Mouse (Mus musculus) G1E (cell line): Measurements from ENCODE around the gene Hrh1. TPM values are rescaled to one million over a fixed set of nuclear protein-coding genes. Genes with fewer than 3 reads are reported as not detected.

Source experiments
- ATAC-seq: 2 replicates; pipeline ENCODE4 v1.8.0; 2016; ENCODE audit warnings: mild to moderate bottlenecking; ENCODE audit not compliant: insufficient number of reproducible peaks, poor library complexity, low FRiP score, severe bottlenecking; ENCODE audit errors: extremely low read depth
- DNase-seq: peaks from one replicate; pipeline ENCODE4 v3.0.0; 2012; ENCODE audit warnings: low spot score
- H3K27me3 ChIP-seq: 2 replicates; pipeline ENCODE4 v1.6.1; 2012; ENCODE audit warnings: mild to moderate bottlenecking, low read length, inconsistent platforms; ENCODE audit not compliant: insufficient read depth
- H3K36me3 ChIP-seq: replicated peaks from 2 replicates; pipeline ENCODE3; 2012; ENCODE audit warnings: mild to moderate bottlenecking, inconsistent platforms
- H3K4me1 ChIP-seq: 2 replicates; pipeline ENCODE4 v1.6.1; 2012; ENCODE audit warnings: low read depth, low read length, inconsistent platforms, mixed read lengths; ENCODE audit not compliant: insufficient read depth
- H3K4me3 ChIP-seq: 2 replicates; pipeline ENCODE4 v1.5.1; 2012; ENCODE audit warnings: low read depth, mild to moderate bottlenecking, inconsistent platforms, low read length, moderate library complexity, mixed read lengths
- H3K9me3 ChIP-seq: replicated peaks from 2 replicates; pipeline ENCODE4 v1.6.1; 2012; ENCODE audit warnings: inconsistent platforms
- CTCF ChIP-seq: IDR thresholded peaks from 2 replicates; pipeline ENCODE4 v1.5.1; 2012; ENCODE audit warnings: low read depth, low read length, inconsistent platforms, mixed read lengths
- GATA1 ChIP-seq: IDR thresholded peaks from 2 replicates; pipeline ENCODE4 v1.6.1; 2012; ENCODE audit warnings: borderline replicate concordance, low read length, inconsistent platforms, mixed read lengths
- GATA2 ChIP-seq: IDR thresholded peaks from 2 replicates; pipeline ENCODE4 v1.6.1; 2012; ENCODE audit warnings: low read depth, low read length, inconsistent platforms, borderline replicate concordance
- POLR2AphosphoS5 ChIP-seq: IDR thresholded peaks from 2 replicates; pipeline ENCODE4 v1.6.1; 2012; ENCODE audit warnings: low read depth, low read length, inconsistent platforms; ENCODE audit not compliant: insufficient replicate concordance
- TAL1 ChIP-seq: conservative IDR thresholded peaks from 2 replicates; pipeline ENCODE4 v1.6.1; 2012; ENCODE audit warnings: low read depth, low read length, inconsistent platforms, mixed read lengths
- polyA plus RNA-seq: library from polyadenylated mRNA; stranded (reverse); fragments of >175 nt; gene quantifications from 2 replicates; pipeline ENCODE4 v1.2.3, GENCODE M21; 2012
- total RNA-seq, 2 experiments: library from RNA; stranded (forward) in 1 of 2; stranded (reverse) in 1 of 2; fragments of 200-1000 nt in 1 of 2; fragments of >200 nt in 1 of 2; fragmentation: Nextera tagmentation in 1 of 2; gene quantifications; 2 replicates each; pipeline ENCODE4 v1.2.3; 2014 to 2017

The Hrh1 gene
- total and polyA plus RNA-seq, 3 experiments = 0.11 TPM; not detected in 2

- ATAC-seq = no peak
- H3K36me3 ChIP-seq = no peaks in the 10 kb centered on the region
- no peak overlapping the region for H3K4me3 ChIP-seq
- no peaks in the 10 kb centered on the region for H3K27me3 ChIP-seq
- H3K4me1 ChIP-seq = no peaks in the 10 kb centered on the region
- H3K9me3 ChIP-seq = peaks cover 88% of the 10 kb centered on the region
- DNase-seq = no peak
- no peak for TF ChIP-seq TAL1
- TF ChIP-seq POLR2AphosphoS5 = no peak
- TF ChIP-seq CTCF = no peak
- TF ChIP-seq GATA2 = no peak
- TF ChIP-seq GATA1 = no peak
These were observed 7.6 kb upstream of the Hrh1 start for GRCm38 (mm10) chr6:114390129-114390528.

- H3K4me1 ChIP-seq = no peaks in the 10 kb centered on the region
- peaks cover 92% of the 10 kb centered on the region for H3K9me3 ChIP-seq
- no peak for DNase-seq
- H3K27me3 ChIP-seq = no peaks in the 10 kb centered on the region
- no peak overlapping the region for H3K4me3 ChIP-seq
- no peaks in the 10 kb centered on the region for H3K36me3 ChIP-seq
- ATAC-seq = no peak
- TF ChIP-seq TAL1 (no peak), POLR2AphosphoS5 (no peak), CTCF (no peak), GATA2 (no peak), GATA1 (no peak)
These were observed 2.8 kb upstream of the Hrh1 start for GRCm38 (mm10) chr6:114394982-114395381.

- no peaks in the 10 kb centered on the region for H3K36me3 ChIP-seq
- TF ChIP-seq CTCF (no peak), TAL1 (no peak)
- no peaks in the 10 kb centered on the region for H3K27me3 ChIP-seq
- no peak for DNase-seq
- no peaks in the 10 kb centered on the region for H3K4me1 ChIP-seq
- H3K4me3 ChIP-seq = no peak overlapping the region
- H3K9me3 ChIP-seq = peaks cover 93% of the 10 kb centered on the region
- ATAC-seq = no peak
These were observed 1.1 kb upstream of the Hrh1 start for GRCm38 (mm10) chr6:114396605-114397004.

- TF ChIP-seq POLR2AphosphoS5 (no peak), TAL1 (no peak)
- DNase-seq (no peak), ATAC-seq (no peak)
- Histone ChIP-seq H3K36me3 (no peaks in the 10 kb centered on the region), H3K4me1 (no peaks in the 10 kb centered on the region), H3K9me3 (peaks cover 92% of the 10 kb centered on the region), H3K4me3 (no peak overlapping the region), H3K27me3 (no peaks in the 10 kb centered on the region)
These were observed 456 bp upstream of the Hrh1 start for GRCm38 (mm10) chr6:114397280-114397679.

GRCm38 (mm10) chr6:114398626-114399025 lies 890 bp downstream of the Hrh1 start:
- Histone ChIP-seq H3K9me3 (peaks cover 87% of the 10 kb centered on the region), H3K4me3 (no peak overlapping the region), H3K4me1 (no peaks in the 10 kb centered on the region), H3K27me3 (no peaks in the 10 kb centered on the region), H3K36me3 (no peaks in the 10 kb centered on the region)
- no peak for DNase-seq
- no peak for TF ChIP-seq GATA1
- TF ChIP-seq POLR2AphosphoS5 = no peak
- no peak for TF ChIP-seq CTCF
- TF ChIP-seq GATA2 = no peak
- no peak for TF ChIP-seq TAL1
- no peak for ATAC-seq

GRCm38 (mm10) chr6:114400387-114400786 lies 2.7 kb downstream of the Hrh1 start:
- no peaks in the 10 kb centered on the region for H3K4me1 ChIP-seq
- no peak overlapping the region for H3K4me3 ChIP-seq
- no peak for TF ChIP-seq TAL1
- TF ChIP-seq CTCF = no peak
- TF ChIP-seq POLR2AphosphoS5 = no peak
- TF ChIP-seq GATA2 = no peak
- no peak for TF ChIP-seq GATA1
- peaks cover 91% of the 10 kb centered on the region for H3K9me3 ChIP-seq
- H3K27me3 ChIP-seq = no peaks in the 10 kb centered on the region
- DNase-seq = no peak
- ATAC-seq = no peak
- H3K36me3 ChIP-seq = no peaks in the 10 kb centered on the region

GRCm38 (mm10) chr6:114400841-114401240 lies 3.1 kb downstream of the Hrh1 start:
- Histone ChIP-seq H3K27me3 (no peaks in the 10 kb centered on the region), H3K4me1 (no peaks in the 10 kb centered on the region), H3K4me3 (no peak overlapping the region), H3K9me3 (peaks cover 91% of the 10 kb centered on the region), H3K36me3 (no peaks in the 10 kb centered on the region)
- no peak for DNase-seq
- TF ChIP-seq GATA1 (no peak), CTCF (no peak), POLR2AphosphoS5 (no peak), TAL1 (no peak)
- ATAC-seq = no peak
